Mouse (Mus musculus) midbrain, embryonic 15.5 days (tissue): ENCODE data around the gene Atf6. TPM values are rescaled to one million over a fixed set of nuclear protein-coding genes. Genes with fewer than 3 reads are reported as not detected.

ENCODE experiments used
- ATAC-seq: fragments of 200-750 bp; cut with Nextera tagmentation; replicated peaks from 2 replicates; pipeline ENCODE4 v1.8.0; 2017; ENCODE audit warnings: moderate TSS enrichment
- H3K27ac ChIP-seq: fragments of 300-500 bp; sonication (generic); 2 replicates; pipeline ENCODE4 v1.5.1; 2015; ENCODE audit warnings: mild to moderate bottlenecking, inconsistent platforms
- H3K27me3 ChIP-seq: fragments of 300-500 bp; sonication (generic); replicated peaks from 2 replicates; pipeline ENCODE4 v1.6.1; 2015; ENCODE audit warnings: inconsistent platforms
- H3K36me3 ChIP-seq: fragments of 300-500 bp; sonication (generic); replicated peaks from 2 replicates; pipeline ENCODE4 v1.6.1; 2015; ENCODE audit warnings: inconsistent platforms
- H3K4me1 ChIP-seq: fragments of 300-500 bp; sonication (generic); 2 replicates; pipeline ENCODE4 v1.6.1; 2015; ENCODE audit warnings: inconsistent platforms
- H3K4me2 ChIP-seq: fragments of 300-500 bp; sonication (generic); 2 replicates; pipeline ENCODE4 v1.6.1; 2015; ENCODE audit warnings: inconsistent platforms, mild to moderate bottlenecking, moderate library complexity
- H3K4me3 ChIP-seq: fragments of 300-500 bp; sonication (generic); 2 replicates; pipeline ENCODE4 v1.5.1; 2015; ENCODE audit warnings: mild to moderate bottlenecking, inconsistent platforms
- H3K9ac ChIP-seq: fragments of 300-500 bp; sonication (generic); 2 replicates; pipeline ENCODE4 v1.6.1; 2015; ENCODE audit warnings: mild to moderate bottlenecking, inconsistent platforms
- H3K9me3 ChIP-seq: fragments of 300-500 bp; sonication (generic); 2 replicates; pipeline ENCODE4 v1.6.1; 2016; ENCODE audit warnings: inconsistent platforms
- WGBS: fragments of 180-500 bp; shearing (Covaris S2); methylation state at CpG from one replicate; pipeline ENCODE4 v1.1.7; 2015; ENCODE audit warnings: mixed read lengths; 5-methylcytosine and 5-hydroxymethylcytosine counted together
- polyA plus RNA-seq: library from polyadenylated mRNA; unstranded; fragments of >200 nt; fragmentation: Nextera tagmentation; extraction: Ambion mirVana; gene quantifications from 2 replicates; pipeline ENCODE4 v1.2.1, GENCODE M21; 2015

Gene Atf6
- polyA plus RNA-seq, 1 experiment from 2014 or later: 8.3 TPM

DNA sequence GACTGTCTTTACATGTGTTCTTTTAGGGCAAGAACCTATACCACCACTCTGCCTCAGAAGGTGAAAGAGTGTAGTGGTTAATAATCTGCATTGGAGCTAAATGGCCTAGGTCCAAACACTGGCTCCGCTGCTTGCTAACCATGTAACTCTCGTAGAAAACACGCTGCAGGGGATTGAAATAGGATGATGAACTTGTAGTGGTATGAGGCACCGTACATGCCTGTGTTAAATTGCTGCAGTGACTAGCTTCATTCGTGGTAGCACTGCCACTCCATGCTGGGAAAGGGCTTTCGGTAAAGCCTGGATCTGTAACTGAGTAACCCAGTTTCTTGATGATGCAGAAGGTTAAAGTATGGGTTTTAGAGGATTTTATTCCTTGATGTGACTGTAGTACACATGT is 163.5 kb downstream of the Atf6 start:
- no peak for ATAC-seq

DNA sequence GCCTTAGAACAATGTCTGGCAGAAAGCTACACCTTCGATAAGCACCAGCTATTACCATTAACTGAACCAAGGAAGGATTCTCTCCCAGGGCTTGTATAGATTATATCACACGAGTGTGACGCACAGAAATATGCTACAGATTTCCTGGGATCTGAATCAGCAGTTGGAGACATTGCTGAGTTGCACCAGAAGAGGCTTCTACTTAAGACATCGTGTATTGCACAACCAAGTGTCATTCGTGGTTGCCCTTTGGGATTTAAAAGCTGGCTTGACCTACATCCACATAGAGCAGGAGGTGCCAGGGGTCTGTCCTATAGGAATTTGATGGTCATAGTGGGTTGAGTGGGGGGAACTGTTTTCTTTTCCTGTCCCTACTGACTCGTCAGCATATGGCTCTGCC is 164.6 kb downstream of the Atf6 start:
- Histone ChIP-seq H3K4me2 (no peak overlapping the region), H3K27ac (no peak overlapping the region), H3K27me3 (no peaks in the 10 kb centered on the region), H3K4me1 (no peaks in the 10 kb centered on the region), H3K9me3 (no peaks in the 10 kb centered on the region), H3K9ac (no peak overlapping the region), H3K4me3 (no peak overlapping the region), H3K36me3 (no peaks in the 10 kb centered on the region)
- 87% methylated on average over 6 of the region's 6 CpGs for WGBS
- no peak for ATAC-seq

More for the DNA sequence above, 163.5 kb downstream of the Atf6 start:
- Histone ChIP-seq H3K9me3 (no peaks in the 10 kb centered on the region), H3K36me3 (no peaks in the 10 kb centered on the region), H3K27me3 (no peaks in the 10 kb centered on the region), H3K27ac (no peak overlapping the region), H3K4me1 (no peaks in the 10 kb centered on the region), H3K4me3 (no peak overlapping the region), H3K4me2 (no peak overlapping the region), H3K9ac (no peak overlapping the region)
- WGBS: 96% methylated on average over 6 of the region's 6 CpGs

DNA sequence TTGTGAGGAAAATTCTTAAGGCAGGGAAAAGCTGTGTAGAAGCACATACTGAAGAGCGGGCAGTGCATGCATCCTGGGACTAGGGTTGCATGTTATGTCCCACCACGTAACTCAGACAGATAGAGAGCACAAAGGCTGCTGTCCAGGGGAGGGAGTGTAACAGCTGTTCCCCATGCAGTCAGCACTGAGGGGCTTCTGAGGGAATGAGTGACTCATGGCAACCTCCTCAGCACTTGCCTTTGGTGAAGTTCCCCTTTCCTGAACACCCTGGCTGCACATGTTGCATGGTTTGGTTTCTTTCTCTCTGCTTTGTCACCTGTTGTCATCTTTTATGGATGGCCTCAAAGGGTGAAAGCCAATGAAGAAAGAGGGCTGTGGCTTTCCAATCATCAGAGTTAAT is 165.3 kb downstream of the Atf6 start:
- no peak overlapping the region for H3K27ac ChIP-seq
- WGBS: 79% methylated on average over 2 of the region's 2 CpGs
- no peak for ATAC-seq
- no peaks in the 10 kb centered on the region for H3K27me3 ChIP-seq
- no peak overlapping the region for H3K9ac ChIP-seq
- no peaks in the 10 kb centered on the region for H3K4me1 ChIP-seq
- H3K4me2 ChIP-seq: no peak overlapping the region
- H3K36me3 ChIP-seq: no peaks in the 10 kb centered on the region
- H3K9me3 ChIP-seq: no peaks in the 10 kb centered on the region
- no peak overlapping the region for H3K4me3 ChIP-seq

DNA sequence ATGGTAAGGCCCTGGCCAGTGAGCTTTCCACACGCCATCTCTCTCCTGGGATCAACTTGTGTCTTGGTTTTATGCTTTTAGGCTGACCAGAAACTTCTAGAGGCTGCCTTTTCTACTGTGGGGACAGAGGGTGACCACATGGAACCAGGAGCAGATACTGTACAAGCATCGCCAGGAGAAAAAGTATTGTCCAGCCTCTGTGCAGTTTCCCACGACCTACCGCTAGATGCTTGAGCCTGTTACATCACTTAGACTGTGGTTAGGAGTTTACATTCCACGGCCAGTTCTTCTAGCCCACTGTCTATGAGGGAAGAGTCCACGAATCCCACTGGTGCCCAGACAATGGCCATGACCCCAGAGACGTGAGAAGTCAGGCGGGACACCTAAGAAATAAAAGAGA is 166.0 kb downstream of the Atf6 start:
- H3K27ac ChIP-seq: no peak overlapping the region
- H3K4me1 ChIP-seq: no peaks in the 10 kb centered on the region
- no peak overlapping the region for H3K4me3 ChIP-seq
- no peaks in the 10 kb centered on the region for H3K9me3 ChIP-seq
- H3K9ac ChIP-seq: no peak overlapping the region
- WGBS: 89% methylated on average over 8 of the region's 8 CpGs
- no peaks in the 10 kb centered on the region for H3K36me3 ChIP-seq
- H3K4me2 ChIP-seq: no peak overlapping the region
- no peaks in the 10 kb centered on the region for H3K27me3 ChIP-seq
- ATAC-seq: no peak

DNA sequence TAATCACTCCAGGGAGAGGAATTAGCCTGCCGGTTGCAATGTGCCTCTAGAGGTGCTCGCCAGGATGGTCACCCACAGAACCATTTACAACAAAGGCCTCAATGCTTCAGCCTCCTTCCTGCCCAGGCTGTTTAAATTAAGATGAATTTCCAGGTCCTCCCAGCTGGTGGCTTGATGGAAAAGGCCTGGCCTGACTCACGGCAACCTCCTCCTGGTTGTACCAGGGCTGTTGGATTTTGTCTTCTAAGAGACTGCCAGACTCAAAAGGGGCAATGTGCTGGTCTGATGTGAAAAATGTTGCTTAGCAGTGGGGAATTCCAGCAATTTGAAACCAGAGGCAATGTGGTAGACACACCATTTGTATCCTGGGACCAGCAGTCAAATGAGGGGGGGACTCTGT is 166.4 kb downstream of the Atf6 start:
- Histone ChIP-seq H3K27me3 (no peaks in the 10 kb centered on the region), H3K4me1 (no peaks in the 10 kb centered on the region), H3K4me3 (no peak overlapping the region), H3K27ac (no peak overlapping the region), H3K36me3 (no peaks in the 10 kb centered on the region), H3K9ac (no peak overlapping the region), H3K9me3 (no peaks in the 10 kb centered on the region), H3K4me2 (no peak overlapping the region)
- 69% methylated on average over 3 of the region's 3 CpGs for WGBS
- no peak for ATAC-seq

DNA sequence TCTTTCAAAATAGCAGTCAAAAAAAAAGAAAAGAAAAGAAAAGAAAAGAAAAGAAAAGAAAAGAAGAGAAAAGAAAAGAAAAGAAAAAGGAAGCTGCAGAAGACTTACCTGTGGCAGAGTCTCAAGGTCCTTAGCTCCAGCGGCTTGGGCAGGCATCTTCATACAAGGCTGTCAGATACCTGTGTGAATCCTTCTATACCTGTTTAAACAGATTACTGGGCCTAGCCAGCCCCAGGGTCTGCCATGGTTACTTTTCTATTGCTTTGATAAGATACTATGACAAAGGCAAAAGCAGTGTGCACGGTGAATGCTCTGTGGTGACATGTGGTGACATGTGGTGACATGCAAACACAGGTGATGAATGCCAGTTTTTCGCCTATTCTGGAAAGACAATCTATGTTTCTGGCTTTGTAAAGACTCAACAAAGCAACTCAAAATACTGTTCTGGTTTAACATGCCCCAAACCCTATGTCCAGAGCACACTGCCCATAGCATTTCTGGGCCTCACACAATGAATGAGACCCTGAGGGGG is 167.0 kb downstream of the Atf6 start:
- 89% methylated on average over 3 of the region's 3 CpGs for WGBS
- Histone ChIP-seq H3K4me2 (no peak overlapping the region), H3K27me3 (no peaks in the 10 kb centered on the region), H3K9ac (no peak overlapping the region), H3K9me3 (no peaks in the 10 kb centered on the region), H3K27ac (no peak overlapping the region), H3K4me1 (no peaks in the 10 kb centered on the region), H3K36me3 (no peaks in the 10 kb centered on the region), H3K4me3 (no peak overlapping the region)
- ATAC-seq: no peak

DNA sequence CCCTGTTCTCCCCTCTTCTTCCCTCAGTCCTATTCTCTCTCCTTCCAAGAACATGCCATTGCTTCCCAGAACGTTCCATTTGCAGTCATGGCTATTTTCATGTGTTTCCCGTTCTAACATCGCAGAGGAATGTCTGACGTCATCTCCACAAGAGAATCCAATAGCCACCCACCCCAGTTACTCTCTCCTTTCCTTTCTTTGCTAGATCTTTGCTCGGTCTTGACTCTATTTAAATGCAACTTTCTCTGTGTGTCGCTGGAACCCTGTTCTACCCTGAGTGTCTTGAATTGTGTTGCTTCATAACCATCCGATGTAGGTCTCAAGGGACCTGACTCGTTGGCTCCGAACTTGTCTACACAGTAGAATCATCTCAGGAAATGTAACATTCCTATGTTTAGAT is 168.0 kb downstream of the Atf6 start:
- Histone ChIP-seq H3K27ac (no peak overlapping the region), H3K9ac (no peak overlapping the region), H3K4me1 (no peaks in the 10 kb centered on the region), H3K27me3 (no peaks in the 10 kb centered on the region), H3K36me3 (no peaks in the 10 kb centered on the region), H3K9me3 (no peaks in the 10 kb centered on the region), H3K4me2 (no peak overlapping the region), H3K4me3 (no peak overlapping the region)
- 86% methylated on average over 9 of the region's 9 CpGs for WGBS
- no peak for ATAC-seq

DNA sequence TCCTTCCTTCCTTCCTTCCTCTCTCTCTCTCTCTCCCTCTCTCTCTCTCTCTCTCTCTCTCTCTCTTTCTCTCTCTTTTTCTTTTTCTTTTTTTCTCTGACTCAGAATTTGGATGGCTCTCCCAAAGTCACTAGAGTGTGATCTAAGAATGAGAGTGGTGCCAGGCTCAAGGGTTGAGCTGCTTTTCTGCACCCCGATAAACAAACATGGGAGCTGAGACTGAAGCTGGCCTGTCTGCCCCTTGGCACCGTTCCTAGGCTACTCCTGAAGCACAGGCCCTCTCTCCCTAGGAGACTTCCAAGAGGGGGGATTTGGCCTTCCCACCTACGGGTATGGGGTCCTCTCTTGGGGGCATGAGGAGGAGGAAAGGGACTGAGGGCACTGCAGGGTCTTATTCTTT is 168.8 kb downstream of the Atf6 start:
- Histone ChIP-seq H3K27me3 (no peaks in the 10 kb centered on the region), H3K4me1 (no peaks in the 10 kb centered on the region), H3K4me2 (no peak overlapping the region), H3K9ac (no peak overlapping the region), H3K36me3 (no peaks in the 10 kb centered on the region), H3K27ac (no peak overlapping the region), H3K4me3 (no peak overlapping the region), H3K9me3 (no peaks in the 10 kb centered on the region)
- ATAC-seq: no peak
- WGBS: 70% methylated on average over 3 of the region's 3 CpGs

DNA sequence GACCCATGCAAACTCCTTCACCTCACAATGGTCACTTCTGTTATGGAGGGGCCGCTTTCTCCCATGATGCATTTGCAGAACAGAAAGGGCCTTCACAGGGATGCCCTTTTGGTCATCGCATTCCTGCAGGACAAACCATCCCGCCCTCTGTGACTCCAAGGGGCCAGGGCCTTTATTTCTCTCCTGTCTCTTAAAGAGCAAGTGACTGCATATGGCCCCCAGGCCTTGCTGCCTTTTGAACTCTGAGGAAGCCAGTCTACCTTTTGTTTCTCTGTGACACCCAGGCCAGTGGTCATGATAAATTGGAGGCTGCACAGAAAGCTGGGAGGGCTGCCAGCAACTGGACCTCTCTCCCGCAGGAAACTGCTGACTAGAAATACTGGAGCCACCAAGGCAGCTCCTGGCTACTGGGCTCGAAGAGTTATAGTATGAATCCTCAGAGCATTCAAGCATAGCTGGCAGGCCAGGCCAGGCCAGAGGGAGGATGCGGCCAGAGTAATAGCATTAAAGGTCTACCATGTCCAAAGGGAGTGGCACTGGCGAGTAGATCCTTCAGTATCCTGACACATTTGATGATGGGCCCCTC is 169.7 kb downstream of the Atf6 start:
- no peak overlapping the region for H3K4me2 ChIP-seq
- 84% methylated on average over 7 of the region's 7 CpGs for WGBS
- H3K36me3 ChIP-seq: no peaks in the 10 kb centered on the region
- ATAC-seq: no peak
- H3K4me3 ChIP-seq: no peak overlapping the region
- H3K4me1 ChIP-seq: no peaks in the 10 kb centered on the region
- no peaks in the 10 kb centered on the region for H3K9me3 ChIP-seq
- no peaks in the 10 kb centered on the region for H3K27me3 ChIP-seq
- H3K27ac ChIP-seq: no peak overlapping the region
- H3K9ac ChIP-seq: no peak overlapping the region

DNA sequence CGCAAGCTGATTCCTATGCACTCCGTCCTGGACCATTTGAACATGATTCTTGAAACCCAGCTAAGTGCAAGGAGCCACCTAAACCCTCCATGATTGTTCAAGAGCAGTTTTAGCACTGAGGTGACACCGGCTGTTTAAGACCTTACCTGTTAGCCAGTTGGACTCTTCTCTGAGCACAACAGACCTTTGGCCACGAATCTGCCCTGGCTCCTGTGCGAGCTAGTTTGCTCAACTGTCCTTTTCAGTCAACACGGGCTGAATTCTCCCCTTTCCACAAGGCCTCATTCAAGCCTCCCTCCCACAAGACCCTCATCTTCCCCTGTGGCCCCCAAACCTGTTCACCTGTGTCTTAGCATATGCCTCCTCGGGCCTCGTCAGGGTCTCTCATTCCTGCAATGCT is 170.6 kb downstream of the Atf6 start:
- Histone ChIP-seq H3K36me3 (no peaks in the 10 kb centered on the region), H3K9ac (no peak overlapping the region), H3K4me2 (no peak overlapping the region), H3K27ac (no peak overlapping the region), H3K4me1 (no peaks in the 10 kb centered on the region), H3K4me3 (no peak overlapping the region), H3K27me3 (no peaks in the 10 kb centered on the region), H3K9me3 (no peaks in the 10 kb centered on the region)
- WGBS: 92% methylated on average over 8 of the region's 8 CpGs
- no peak for ATAC-seq

DNA sequence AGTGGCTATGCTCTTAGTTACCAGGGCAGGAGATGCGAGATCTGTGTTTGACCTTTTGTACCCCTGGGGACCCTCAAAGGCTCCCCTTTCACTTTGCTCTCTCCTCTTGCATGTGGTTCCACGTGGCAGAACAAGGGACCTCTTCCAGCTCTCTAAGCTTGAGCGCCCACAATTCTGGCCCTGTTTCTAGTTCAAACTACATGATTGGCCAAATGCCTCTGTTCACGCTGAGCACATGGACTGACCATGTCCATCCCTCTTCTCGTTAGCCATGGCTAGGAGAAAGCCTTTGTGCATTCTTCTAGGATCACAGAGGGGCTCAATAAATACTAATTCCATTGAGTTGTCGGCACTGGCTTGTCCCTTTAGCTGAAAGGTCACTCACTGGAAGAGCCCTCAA is 172.2 kb downstream of the Atf6 start:
- Histone ChIP-seq H3K4me1 (no peaks in the 10 kb centered on the region), H3K36me3 (no peaks in the 10 kb centered on the region), H3K4me2 (no peak overlapping the region), H3K9me3 (no peaks in the 10 kb centered on the region), H3K4me3 (no peak overlapping the region), H3K27me3 (no peaks in the 10 kb centered on the region), H3K27ac (no peak overlapping the region), H3K9ac (no peak overlapping the region)
- WGBS: 49% methylated on average over 6 of the region's 6 CpGs
- no peak for ATAC-seq

DNA sequence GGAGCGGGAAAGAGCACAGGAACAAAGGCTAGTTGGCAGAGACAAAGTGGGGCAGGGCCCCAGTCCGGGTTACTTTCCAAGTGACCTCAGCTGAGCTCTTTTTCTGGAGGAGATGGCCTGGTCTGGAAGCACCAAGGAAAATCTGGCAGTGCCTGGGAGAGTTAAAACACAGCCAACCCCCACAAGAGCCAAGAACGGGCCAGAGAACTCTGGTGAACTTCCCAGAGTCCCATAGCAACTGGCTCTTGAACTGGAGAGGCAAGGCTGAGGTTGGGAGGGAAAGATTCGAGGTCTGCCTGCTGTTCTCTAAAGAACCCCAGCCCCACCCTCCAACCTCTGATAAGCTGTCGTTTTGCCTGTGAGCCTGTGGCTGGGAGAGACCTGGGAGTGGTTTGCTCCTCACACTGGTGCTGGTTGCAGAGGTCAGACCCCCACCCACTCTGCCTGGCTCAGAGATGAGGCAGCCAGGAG is 172.7 kb downstream of the Atf6 start:
- Histone ChIP-seq H3K4me2 (no peak overlapping the region), H3K4me1 (no peaks in the 10 kb centered on the region), H3K9me3 (no peaks in the 10 kb centered on the region), H3K36me3 (no peaks in the 10 kb centered on the region), H3K4me3 (no peak overlapping the region), H3K27ac (no peak overlapping the region), H3K27me3 (no peaks in the 10 kb centered on the region), H3K9ac (no peak overlapping the region)
- no peak for ATAC-seq
- 51% methylated on average over 5 of the region's 5 CpGs for WGBS

DNA sequence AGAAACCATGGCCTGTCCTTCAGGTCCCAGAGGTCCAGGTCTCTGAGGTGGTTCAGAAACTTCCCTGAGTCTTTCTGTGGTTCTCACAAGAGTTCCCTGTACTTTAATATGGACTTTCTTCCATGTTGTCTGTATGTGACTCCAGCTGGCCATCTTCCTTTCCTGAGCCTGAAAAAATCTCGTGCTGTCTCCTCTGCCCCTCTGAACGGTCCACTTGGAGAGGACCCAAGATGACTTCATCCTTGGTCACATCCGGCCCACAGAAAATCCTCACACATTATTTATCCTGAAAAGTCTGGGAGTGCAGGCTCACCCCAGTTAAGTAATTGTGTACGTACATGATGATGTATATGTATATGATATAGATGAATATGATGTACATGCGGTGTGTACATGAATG is 176.3 kb downstream of the Atf6 start:
- H3K36me3 ChIP-seq: no peaks in the 10 kb centered on the region
- no peaks in the 10 kb centered on the region for H3K4me1 ChIP-seq
- H3K9me3 ChIP-seq: no peaks in the 10 kb centered on the region
- no peak overlapping the region for H3K27ac ChIP-seq
- 90% methylated on average over 5 of the region's 5 CpGs for WGBS
- no peak overlapping the region for H3K4me3 ChIP-seq
- no peak overlapping the region for H3K4me2 ChIP-seq
- H3K9ac ChIP-seq: no peak overlapping the region
- H3K27me3 ChIP-seq: no peaks in the 10 kb centered on the region
- no peak for ATAC-seq
